Mouse (Mus musculus) gastrocnemius, adult 18-20 months (tissue): ENCODE results near the gene Isl1. TPM values are rescaled to one million over a fixed set of nuclear protein-coding genes. Genes with fewer than 3 reads are reported as not detected.

Experiments used
- DNase-seq: peaks from one replicate; pipeline ENCODE4 v3.0.0; 2021; ENCODE audit warnings: low spot score
- total RNA-seq, 2 experiments: library from RNA; stranded (reverse); gene quantifications; 2 replicates each; pipeline ENCODE4 v1.2.3; 2021

Gene Isl1
- total RNA-seq, 2 experiments from 2014 or later, result 0.17 to 0.32 TPM

GRCm38 (mm10) chr13:116294734-116295133 lies 14.8 kb downstream of the Isl1 start:
- DNase-seq, result no peak

DNA sequence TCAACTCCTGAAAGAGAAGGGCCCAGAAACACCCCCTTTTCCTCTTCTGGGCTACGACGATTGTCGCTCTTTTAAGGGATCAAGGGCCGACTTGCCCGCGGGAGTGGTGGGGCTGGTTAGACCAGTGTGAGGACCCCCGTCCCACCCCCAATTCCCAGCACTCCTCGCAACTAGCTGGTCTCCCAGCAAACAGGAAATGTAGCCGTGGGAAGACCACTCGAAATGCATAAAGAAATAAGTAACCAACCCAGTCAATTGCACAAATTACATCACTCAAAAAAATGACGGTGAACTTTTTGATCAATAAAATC lies 15.4 kb downstream of the Isl1 start:
- no peak for DNase-seq

- DNase-seq, result no peak
These were observed 16.0 kb downstream of the Isl1 start for GRCm38 (mm10) chr13:116293301-116294150.

DNA sequence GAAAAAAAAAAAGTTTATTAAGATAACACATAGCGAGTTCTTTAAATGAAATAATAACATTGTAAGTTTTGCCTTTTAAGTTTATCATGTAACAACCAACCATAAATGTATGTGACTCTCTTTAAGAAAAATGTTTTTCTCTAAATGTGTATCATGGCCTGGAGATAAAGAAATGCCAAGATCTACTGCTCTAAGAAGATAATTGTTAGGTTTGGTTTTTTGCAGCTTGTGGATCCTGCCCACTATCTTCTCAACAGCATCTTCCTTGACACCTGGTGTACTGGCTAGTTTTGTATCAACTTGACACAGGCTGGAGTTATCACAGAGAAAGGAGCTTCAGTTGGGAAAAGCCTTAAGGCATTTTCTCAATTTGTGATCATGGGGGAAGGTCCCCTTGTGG lies 19.8 kb downstream of the Isl1 start:
- no peak for DNase-seq

GRCm38 (mm10) chr13:116279207-116279772 lies 30.2 kb downstream of the Isl1 start:
- no peak for DNase-seq
